Mouse (Mus musculus): ENCODE measurements around the gene Itm2c. TPM values are rescaled to one million over a fixed set of nuclear protein-coding genes. Genes with fewer than 3 reads are reported as not detected.

The Itm2c gene
- polyA plus RNA-seq, 1 experiment: 136 TPM

DNA sequence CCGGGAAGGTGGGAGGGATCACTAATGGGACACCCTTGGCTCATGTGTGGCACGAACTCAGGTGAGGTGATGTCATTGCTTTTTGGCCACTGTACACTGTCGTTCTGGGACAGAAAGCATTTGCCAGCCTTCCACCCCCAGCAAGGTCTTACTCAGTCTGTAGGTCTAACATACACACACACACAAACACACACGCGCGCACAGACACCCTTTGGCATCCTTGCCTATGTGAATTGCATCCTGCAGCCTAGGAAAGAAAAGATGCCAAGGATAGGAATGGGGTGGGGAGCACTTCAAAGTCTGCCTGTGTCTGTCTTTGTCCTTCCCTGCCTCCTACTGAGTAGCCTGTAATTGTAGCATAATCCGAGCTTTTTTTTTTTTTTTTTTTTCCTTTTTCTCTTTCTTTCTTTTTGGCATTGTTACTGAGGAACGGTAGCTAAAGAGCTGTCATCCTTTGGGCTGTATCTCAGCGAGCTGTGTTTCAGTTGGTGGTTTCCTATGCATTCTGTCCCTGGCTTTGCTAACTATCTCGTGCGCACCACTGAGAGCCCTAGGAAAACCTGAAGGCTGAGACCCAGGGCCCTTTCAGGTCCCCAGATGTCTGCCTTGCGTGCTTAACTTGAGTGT is 4.8 kb downstream of the Itm2c start:
- no peak for DNase-seq (ENCODE audit: low read depth in 1 of 2, low spot score in 2 of 2)
- H3K27me3 ChIP-seq (ENCODE audit: control insufficient read depth, insufficient read depth, low read length): no peaks in the 10 kb centered on the region
- TF ChIP-seq CTCF (IDR thresholded peaks at IDR 0.05; ENCODE audit: extremely low read depth, insufficient read depth, insufficient read length, insufficient replicate concordance) (no peak), POLR2A (IDR thresholded peaks at IDR 0.05; ENCODE audit: low read depth, low read length) (no peak)
- 81% methylated on average over 12 of the region's 12 CpGs for WGBS
- H3K4me1 ChIP-seq (ENCODE audit: control insufficient read depth, insufficient read depth, insufficient read length): peaks cover 6% of the 10 kb centered on the region; the same call in 1 of the 2 replicates
- H3K36me3 ChIP-seq (ENCODE audit: control insufficient read depth, insufficient read depth, low read length): 0 out of 2 replicates have a peak, but pooled peaks cover 1% of the 10 kb centered on the region
- no peak overlapping the region for H3K4me3 ChIP-seq (ENCODE audit: extremely low read depth, insufficient read depth, insufficient read length)
- no peak overlapping the region for H3K27ac ChIP-seq (ENCODE audit: insufficient read depth, low read length)

DNA sequence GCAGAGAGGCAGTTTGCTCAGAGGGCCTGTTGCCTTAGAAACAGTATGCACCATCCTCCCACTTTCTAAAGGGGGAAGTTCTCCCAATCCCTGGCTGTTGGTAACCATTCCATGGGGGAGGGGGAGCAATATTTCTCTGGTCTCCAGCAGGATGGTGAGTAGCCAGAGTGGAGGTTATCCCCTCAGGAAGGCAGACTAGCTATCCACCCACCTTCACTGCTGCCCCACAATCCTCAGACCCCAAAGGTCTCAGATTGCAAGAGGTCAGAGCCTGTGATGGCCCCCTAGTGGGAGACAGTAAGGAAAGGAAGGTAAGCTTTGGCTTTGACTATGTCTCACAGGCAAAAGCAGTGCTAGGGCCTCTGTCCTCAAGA is 5.3 kb downstream of the Itm2c start:
- 0 out of 2 replicates have a peak, but pooled peaks cover 1% of the 10 kb centered on the region for H3K36me3 ChIP-seq (ENCODE audit: control insufficient read depth, insufficient read depth, low read length)
- no peak overlapping the region for H3K4me3 ChIP-seq (ENCODE audit: extremely low read depth, insufficient read depth, insufficient read length)
- H3K27me3 ChIP-seq (ENCODE audit: control insufficient read depth, insufficient read depth, low read length): no peaks in the 10 kb centered on the region
- DNase-seq (ENCODE audit: low read depth in 1 of 2, low spot score in 2 of 2): no peak
- no peak overlapping the region for H3K27ac ChIP-seq (ENCODE audit: insufficient read depth, low read length)
- H3K4me1 ChIP-seq (ENCODE audit: control insufficient read depth, insufficient read depth, insufficient read length): peaks cover 6% of the 10 kb centered on the region; the same call in 1 of the 2 replicates
- no peak for TF ChIP-seq CTCF (IDR thresholded peaks at IDR 0.05; ENCODE audit: extremely low read depth, insufficient read depth, insufficient read length, insufficient replicate concordance)
- no peak for TF ChIP-seq POLR2A (IDR thresholded peaks at IDR 0.05; ENCODE audit: low read depth, low read length)

- Histone ChIP-seq H3K36me3 (ENCODE audit: control insufficient read depth, insufficient read depth, low read length) (peaks cover 3% of the 10 kb centered on the region; the same call in 1 of the 2 replicates), H3K27ac (ENCODE audit: insufficient read depth, low read length) (no peak overlapping the region), H3K4me3 (ENCODE audit: extremely low read depth, insufficient read depth, insufficient read length) (no peak overlapping the region), H3K4me1 (ENCODE audit: control insufficient read depth, insufficient read depth, insufficient read length) (peaks cover 6% of the 10 kb centered on the region; the same call in 1 of the 2 replicates), H3K27me3 (ENCODE audit: control insufficient read depth, insufficient read depth, low read length) (no peaks in the 10 kb centered on the region)
- no peak for TF ChIP-seq CTCF (IDR thresholded peaks at IDR 0.05; ENCODE audit: extremely low read depth, insufficient read depth, insufficient read length, insufficient replicate concordance)
- TF ChIP-seq POLR2A (IDR thresholded peaks at IDR 0.05; ENCODE audit: low read depth, low read length): no peak
- no peak for DNase-seq (ENCODE audit: low read depth in 1 of 2, low spot score in 2 of 2)
- WGBS: 74% methylated on average over 7 of the region's 7 CpGs
Observed at GRCm38 (mm10) chr1:85900521-85901333, 6.6 kb downstream of the Itm2c start.

DNA sequence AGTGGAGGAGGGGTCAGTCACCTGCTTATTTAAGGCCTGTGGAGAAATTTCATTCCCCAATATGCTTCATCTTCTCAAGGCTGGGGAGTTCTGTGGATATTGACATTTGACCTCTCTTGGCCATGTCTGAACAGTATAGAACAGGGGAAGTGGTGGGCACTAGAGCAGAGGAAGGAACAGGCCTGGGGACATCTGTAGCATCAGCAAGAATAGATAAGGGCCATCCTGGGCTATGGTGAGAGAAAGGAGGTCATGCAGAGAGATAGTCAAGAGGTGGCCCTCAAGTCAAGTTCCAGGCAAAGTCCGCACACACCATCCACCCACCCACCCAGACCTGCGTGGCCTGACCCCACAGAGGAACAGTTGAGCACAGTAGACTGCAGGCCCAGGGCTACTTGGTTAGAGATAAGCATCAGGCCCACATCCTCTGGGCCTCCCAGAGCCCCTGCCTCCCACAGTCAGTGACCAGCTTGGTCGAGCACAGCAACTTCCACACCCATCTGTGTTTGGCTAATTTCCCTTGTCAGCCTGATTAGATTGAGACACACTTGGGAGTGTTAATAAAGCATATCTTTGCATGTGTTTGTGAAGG is 7.5 kb downstream of the Itm2c start:
- peaks cover 4% of the 10 kb centered on the region for H3K36me3 ChIP-seq (ENCODE audit: control insufficient read depth, insufficient read depth, low read length)
- no peak for TF ChIP-seq POLR2A (IDR thresholded peaks at IDR 0.05; ENCODE audit: low read depth, low read length)
- no peak for DNase-seq (ENCODE audit: low read depth in 1 of 2, low spot score in 2 of 2)
- no peaks in the 10 kb centered on the region for H3K27me3 ChIP-seq (ENCODE audit: control insufficient read depth, insufficient read depth, low read length)
- WGBS: 76% methylated on average over 3 of the region's 3 CpGs
- no peak overlapping the region for H3K4me3 ChIP-seq (ENCODE audit: extremely low read depth, insufficient read depth, insufficient read length)
- no peak overlapping the region for H3K27ac ChIP-seq (ENCODE audit: insufficient read depth, low read length)
- peaks cover 6% of the 10 kb centered on the region; the same call in 1 of the 2 replicates for H3K4me1 ChIP-seq (ENCODE audit: control insufficient read depth, insufficient read depth, insufficient read length)

DNA sequence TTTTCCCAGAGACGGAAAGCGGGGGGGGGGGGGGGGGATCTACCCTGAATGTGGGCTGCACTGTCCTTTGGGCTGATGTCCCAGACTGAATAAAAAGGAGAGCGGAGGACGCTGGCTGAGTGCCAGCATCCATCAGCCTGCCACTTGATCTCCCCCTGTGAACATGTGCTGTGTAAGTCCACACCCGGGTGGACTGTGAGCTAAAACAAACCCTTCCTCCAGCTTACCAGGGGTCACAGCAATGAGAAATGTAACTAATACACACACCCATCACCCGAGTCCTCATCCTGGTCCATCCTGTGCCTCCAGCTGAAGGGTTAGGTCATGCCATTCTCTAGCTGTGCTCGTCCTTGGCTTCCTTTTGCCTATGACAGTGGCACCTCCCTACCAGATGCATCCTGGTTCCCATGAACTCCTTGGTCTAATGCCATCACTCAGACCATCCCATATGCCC is 8.1 kb downstream of the Itm2c start:
- no peak overlapping the region for H3K27ac ChIP-seq (ENCODE audit: insufficient read depth, low read length)
- 83% methylated on average over 7 of the region's 7 CpGs for WGBS
- H3K36me3 ChIP-seq (ENCODE audit: control insufficient read depth, insufficient read depth, low read length): peaks cover 6% of the 10 kb centered on the region
- H3K4me3 ChIP-seq (ENCODE audit: extremely low read depth, insufficient read depth, insufficient read length): no peak overlapping the region
- DNase-seq (ENCODE audit: low read depth in 1 of 2, low spot score in 2 of 2): no peak
- TF ChIP-seq POLR2A (IDR thresholded peaks at IDR 0.05; ENCODE audit: low read depth, low read length): no peak
- no peak for TF ChIP-seq CTCF (IDR thresholded peaks at IDR 0.05; ENCODE audit: extremely low read depth, insufficient read depth, insufficient read length, insufficient replicate concordance)
- no peaks in the 10 kb centered on the region for H3K27me3 ChIP-seq (ENCODE audit: control insufficient read depth, insufficient read depth, low read length)
- H3K4me1 ChIP-seq (ENCODE audit: control insufficient read depth, insufficient read depth, insufficient read length): peaks cover 3% of the 10 kb centered on the region; the same call in 1 of the 2 replicates

DNA sequence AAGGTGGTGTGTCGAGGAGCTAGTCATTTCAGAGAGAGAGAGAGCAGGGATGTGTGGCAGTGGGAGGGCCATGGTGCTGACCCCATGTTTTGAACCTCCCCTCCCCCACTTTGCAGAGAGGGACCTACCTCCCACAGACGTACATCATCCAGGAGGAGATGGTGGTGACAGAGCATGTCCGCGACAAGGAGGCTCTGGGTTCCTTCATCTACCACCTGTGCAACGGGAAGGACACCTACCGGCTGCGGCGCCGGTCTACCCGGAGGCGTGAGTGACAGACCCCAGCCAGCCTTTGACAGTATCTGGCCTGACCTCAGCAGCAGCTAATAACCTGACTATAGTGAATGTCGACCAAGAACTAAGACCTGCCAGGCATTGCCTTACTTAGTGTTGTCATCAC is 12.8 kb downstream of the Itm2c start:
- peaks cover 8% of the 10 kb centered on the region for H3K36me3 ChIP-seq (ENCODE audit: control insufficient read depth, insufficient read depth, low read length)
- TF ChIP-seq CTCF (IDR thresholded peaks at IDR 0.05; ENCODE audit: extremely low read depth, insufficient read depth, insufficient read length, insufficient replicate concordance) (no peak), POLR2A (IDR thresholded peaks at IDR 0.05; ENCODE audit: low read depth, low read length) (no peak)
- no peak overlapping the region for H3K27ac ChIP-seq (ENCODE audit: insufficient read depth, low read length)
- 92% methylated on average over 12 of the region's 12 CpGs for WGBS
- H3K4me1 ChIP-seq (ENCODE audit: control insufficient read depth, insufficient read depth, insufficient read length): no peaks in the 10 kb centered on the region
- H3K4me3 ChIP-seq (ENCODE audit: extremely low read depth, insufficient read depth, insufficient read length): no peak overlapping the region
- no peak for DNase-seq (ENCODE audit: low read depth in 1 of 2, low spot score in 2 of 2)
- no peaks in the 10 kb centered on the region for H3K27me3 ChIP-seq (ENCODE audit: control insufficient read depth, insufficient read depth, low read length)

Measured in spleen, adult 2 months (tissue).